Mouse (Mus musculus): Measurements from ENCODE around the gene Dpp9. TPM values are rescaled to one million over a fixed set of nuclear protein-coding genes. Genes with fewer than 3 reads are reported as not detected.

The Dpp9 gene
- polyA plus RNA-seq, 1 experiment from 2014 or later: 40.9 TPM

DNA sequence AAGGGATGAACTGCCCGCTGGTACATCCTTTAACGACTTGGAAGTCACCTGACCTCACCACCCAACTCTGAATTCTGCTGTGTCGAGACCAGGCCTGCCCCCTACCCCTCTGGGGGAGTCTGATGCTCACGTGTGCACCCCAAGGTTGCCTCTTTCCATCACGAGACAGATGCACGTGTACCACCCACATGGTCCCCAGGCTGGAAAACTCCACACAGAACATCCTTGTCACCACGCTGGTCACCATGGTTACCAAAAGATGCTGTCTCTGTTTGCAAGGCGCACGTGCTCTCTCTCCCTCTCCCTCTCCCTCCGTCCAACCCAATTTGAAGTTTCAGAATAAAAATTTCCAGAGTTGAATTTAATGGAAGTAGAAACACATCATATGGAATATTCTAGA lies 11.2 kb upstream of the Dpp9 start:
- Histone ChIP-seq H3K27ac (replicated peaks) (no peak overlapping the region), H3K36me3 (no peaks in the 10 kb centered on the region), H3K9me3 (replicated peaks) (no peaks in the 10 kb centered on the region), H3K4me1 (no peaks in the 10 kb centered on the region), H3K4me3 (replicated peaks) (no peak overlapping the region), H3K4me2 (replicated peaks) (no peak overlapping the region), H3K27me3 (no peaks in the 10 kb centered on the region), H3K9ac (no peak overlapping the region)
- WGBS: 59% methylated on average over 10 of the region's 10 CpGs
- no peak for ATAC-seq (ENCODE audit: insufficient number of reproducible peaks, low FRiP score, low TSS enrichment, low read depth)

DNA sequence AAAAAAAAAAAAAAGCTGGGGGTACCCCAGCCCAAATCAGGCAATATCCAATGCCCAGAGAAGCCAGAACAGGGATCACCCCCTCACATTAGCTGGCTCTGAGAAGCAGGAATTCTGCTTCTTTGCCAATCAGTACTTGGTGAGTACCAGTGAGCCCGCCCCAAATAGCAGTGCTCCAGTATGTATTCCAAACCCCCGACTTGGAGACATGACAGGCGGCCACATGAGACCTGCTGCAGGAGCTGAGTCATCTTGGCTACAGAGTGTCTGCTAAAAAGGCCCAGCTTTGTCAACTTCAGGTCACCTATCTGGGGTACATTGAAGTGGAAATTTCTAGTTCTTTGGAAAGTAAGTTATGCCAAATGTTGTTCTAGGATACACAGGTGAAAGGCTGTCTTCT lies 7.9 kb upstream of the Dpp9 start:
- WGBS: 68% methylated on average over 3 of the region's 3 CpGs
- no peak overlapping the region for H3K27ac ChIP-seq (replicated peaks)
- no peak for ATAC-seq (ENCODE audit: insufficient number of reproducible peaks, low FRiP score, low TSS enrichment, low read depth)

DNA sequence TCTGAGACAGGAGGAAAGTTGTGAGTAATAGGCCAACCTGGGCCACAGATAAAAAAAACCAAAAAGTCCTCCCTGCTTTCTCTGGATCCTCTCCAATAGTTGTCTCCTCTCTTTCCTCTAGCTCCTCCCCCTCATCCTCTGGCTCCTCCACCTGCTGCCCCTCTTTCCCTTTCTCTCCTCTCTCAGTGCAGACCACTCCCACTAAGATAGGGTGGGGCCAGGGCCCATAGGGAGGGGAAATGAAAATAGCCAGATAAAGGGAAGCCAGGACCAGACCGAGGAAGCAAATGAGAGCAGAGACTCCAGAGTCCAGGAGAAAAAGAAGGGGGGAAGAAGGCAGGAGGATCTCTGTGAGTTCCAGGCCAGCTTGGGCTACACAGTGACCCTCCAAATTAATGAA lies 6.2 kb upstream of the Dpp9 start:
- Histone ChIP-seq H3K36me3 (no peaks in the 10 kb centered on the region), H3K27me3 (no peaks in the 10 kb centered on the region), H3K27ac (replicated peaks) (no peak overlapping the region), H3K9me3 (replicated peaks) (no peaks in the 10 kb centered on the region), H3K4me1 (no peaks in the 10 kb centered on the region), H3K9ac (no peak overlapping the region), H3K4me3 (replicated peaks) (no peak overlapping the region), H3K4me2 (replicated peaks) (no peak overlapping the region)
- ATAC-seq (ENCODE audit: insufficient number of reproducible peaks, low FRiP score, low TSS enrichment, low read depth): no peak
- 60% methylated on average over 1 of the region's 1 CpGs for WGBS

More for the DNA sequence above, 7.9 kb upstream of the Dpp9 start:
- H3K27me3 ChIP-seq: no peaks in the 10 kb centered on the region
- no peaks in the 10 kb centered on the region for H3K36me3 ChIP-seq
- H3K9ac ChIP-seq: no peak overlapping the region
- no peaks in the 10 kb centered on the region for H3K4me1 ChIP-seq
- no peak overlapping the region for H3K4me2 ChIP-seq (replicated peaks)
- no peak overlapping the region for H3K4me3 ChIP-seq (replicated peaks)
- no peaks in the 10 kb centered on the region for H3K9me3 ChIP-seq (replicated peaks)

DNA sequence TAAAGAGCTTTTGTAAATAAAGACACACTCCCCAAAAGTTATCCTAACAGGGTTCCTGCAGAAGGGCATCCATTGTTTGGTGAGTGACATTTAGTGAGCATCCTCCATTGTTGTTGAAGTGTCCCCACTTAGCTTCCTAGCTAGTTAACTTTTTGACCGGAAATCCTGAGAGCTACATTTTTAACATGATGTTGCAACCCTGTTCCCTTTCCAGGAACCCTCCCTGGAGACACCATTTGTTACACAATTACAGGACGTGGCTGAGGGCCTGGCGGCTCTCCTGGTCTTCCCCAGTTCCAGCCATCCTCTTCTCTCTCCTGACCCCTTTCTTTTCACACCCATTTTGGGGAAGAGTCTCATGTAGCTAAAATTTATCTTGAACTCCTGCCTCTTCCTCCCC lies 1.1 kb upstream of the Dpp9 start:
- H3K9me3 ChIP-seq (replicated peaks): no peaks in the 10 kb centered on the region
- 0 out of 2 replicates have a peak, but pooled peaks cover 3% of the 10 kb centered on the region for H3K36me3 ChIP-seq
- H3K9ac ChIP-seq: no peak overlapping the region
- 51% methylated on average over 3 of the region's 3 CpGs for WGBS
- 0 out of 2 replicates have a peak overlapping the region, but pooled peaks have one; percentile 80 for H3K4me3 ChIP-seq (replicated peaks)
- ATAC-seq (ENCODE audit: insufficient number of reproducible peaks, low FRiP score, low TSS enrichment, low read depth): no peak
- peaks cover 24% of the 10 kb centered on the region for H3K4me1 ChIP-seq
- H3K27me3 ChIP-seq: no peaks in the 10 kb centered on the region
- H3K4me2 ChIP-seq (replicated peaks): 0 out of 2 replicates have a peak overlapping the region, but pooled peaks have one; percentile 82
- H3K27ac ChIP-seq (replicated peaks): no peak overlapping the region

DNA sequence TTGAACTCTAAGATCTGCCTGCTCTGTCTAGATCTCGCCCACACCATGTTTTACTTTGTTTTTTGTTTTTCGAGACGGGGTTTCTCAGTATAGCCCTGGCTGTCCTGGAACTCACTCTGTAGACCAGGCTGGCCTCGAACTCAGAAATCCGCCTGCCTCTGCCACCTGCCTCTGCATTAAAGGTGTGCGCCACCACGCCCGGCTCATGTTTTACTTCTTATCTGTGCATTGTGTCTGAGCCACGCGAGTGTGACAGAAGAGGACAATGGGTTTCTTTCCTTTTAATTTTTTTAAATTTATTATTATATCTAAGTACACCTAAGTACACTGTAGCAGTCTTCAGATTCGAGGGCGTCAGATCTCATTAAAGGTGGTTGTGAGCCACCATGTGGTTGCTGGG lies 546 bp upstream of the Dpp9 start:
- Histone ChIP-seq H3K27ac (replicated peaks) (peak overlapping the region; percentile 89), H3K27me3 (no peaks in the 10 kb centered on the region), H3K9ac (peak overlapping the region; percentile 69), H3K9me3 (replicated peaks) (no peaks in the 10 kb centered on the region), H3K4me2 (replicated peaks) (peak overlapping the region; percentile 82), H3K4me1 (peaks cover 24% of the 10 kb centered on the region), H3K4me3 (replicated peaks) (peak overlapping the region; percentile 80), H3K36me3 (0 out of 2 replicates have a peak, but pooled peaks cover 3% of the 10 kb centered on the region)
- 45% methylated on average over 12 of the region's 12 CpGs for WGBS
- ATAC-seq (ENCODE audit: insufficient number of reproducible peaks, low FRiP score, low TSS enrichment, low read depth): peak; percentile 6; the same call in 1 of the 2 replicates

DNA sequence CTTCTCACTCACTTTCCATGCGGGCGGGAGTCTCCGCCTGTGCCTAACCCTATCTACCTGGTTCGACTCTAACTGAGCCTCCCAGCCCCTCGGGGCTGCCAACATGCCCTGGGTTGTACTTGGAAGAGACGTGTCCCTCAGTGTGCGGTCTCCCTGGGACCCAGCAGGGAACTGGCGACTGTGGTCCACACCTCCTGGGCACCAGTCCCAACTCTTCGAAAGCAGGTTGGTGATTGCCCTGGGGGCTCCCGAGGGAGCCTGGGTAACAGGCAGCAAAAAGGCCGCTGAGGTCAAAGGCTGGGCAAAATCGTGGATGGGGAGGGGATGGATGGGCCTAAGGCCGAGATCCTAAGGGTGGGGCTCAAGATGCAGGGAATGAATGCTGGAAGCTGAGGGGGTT lies 1.0 kb downstream of the Dpp9 start:
- ATAC-seq (ENCODE audit: insufficient number of reproducible peaks, low FRiP score, low TSS enrichment, low read depth): no peak
- WGBS: 53% methylated on average over 13 of the region's 13 CpGs
- H3K27ac ChIP-seq (replicated peaks): no peak overlapping the region
- H3K4me1 ChIP-seq: peaks cover 24% of the 10 kb centered on the region
- H3K9me3 ChIP-seq (replicated peaks): no peaks in the 10 kb centered on the region
- H3K9ac ChIP-seq: peak overlapping the region; percentile 69
- peak overlapping the region; percentile 82 for H3K4me2 ChIP-seq (replicated peaks)
- H3K4me3 ChIP-seq (replicated peaks): peak overlapping the region; percentile 80
- H3K27me3 ChIP-seq: no peaks in the 10 kb centered on the region
- 0 out of 2 replicates have a peak, but pooled peaks cover 3% of the 10 kb centered on the region for H3K36me3 ChIP-seq

DNA sequence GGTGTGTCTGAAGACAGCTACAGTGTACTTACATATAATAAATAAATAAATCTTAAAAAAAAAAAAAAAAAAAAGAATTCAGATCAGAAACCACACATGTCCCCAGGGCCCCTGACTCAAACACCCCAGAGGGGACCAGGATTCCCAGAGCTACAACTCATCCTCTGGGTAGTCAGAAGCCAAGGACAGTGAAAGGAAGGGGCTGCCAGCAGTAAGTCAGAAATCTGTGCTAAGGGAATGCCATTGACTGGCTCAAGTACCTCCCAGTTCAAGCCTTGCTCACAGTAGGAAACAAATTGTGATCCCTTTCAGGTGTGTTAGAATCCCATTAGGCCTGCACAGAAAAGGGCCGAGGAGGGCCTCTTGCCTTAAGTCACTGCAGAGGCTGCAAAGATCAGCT lies 4.5 kb downstream of the Dpp9 start:
- no peaks in the 10 kb centered on the region for H3K27me3 ChIP-seq
- peaks cover 27% of the 10 kb centered on the region for H3K36me3 ChIP-seq
- no peak overlapping the region for H3K4me2 ChIP-seq (replicated peaks)
- no peak overlapping the region for H3K4me3 ChIP-seq (replicated peaks)
- 76% methylated on average over 1 of the region's 1 CpGs for WGBS
- H3K4me1 ChIP-seq: peaks cover 24% of the 10 kb centered on the region
- H3K9ac ChIP-seq: no peak overlapping the region
- ATAC-seq (ENCODE audit: insufficient number of reproducible peaks, low FRiP score, low TSS enrichment, low read depth): no peak
- H3K9me3 ChIP-seq (replicated peaks): no peaks in the 10 kb centered on the region
- H3K27ac ChIP-seq (replicated peaks): no peak overlapping the region

DNA sequence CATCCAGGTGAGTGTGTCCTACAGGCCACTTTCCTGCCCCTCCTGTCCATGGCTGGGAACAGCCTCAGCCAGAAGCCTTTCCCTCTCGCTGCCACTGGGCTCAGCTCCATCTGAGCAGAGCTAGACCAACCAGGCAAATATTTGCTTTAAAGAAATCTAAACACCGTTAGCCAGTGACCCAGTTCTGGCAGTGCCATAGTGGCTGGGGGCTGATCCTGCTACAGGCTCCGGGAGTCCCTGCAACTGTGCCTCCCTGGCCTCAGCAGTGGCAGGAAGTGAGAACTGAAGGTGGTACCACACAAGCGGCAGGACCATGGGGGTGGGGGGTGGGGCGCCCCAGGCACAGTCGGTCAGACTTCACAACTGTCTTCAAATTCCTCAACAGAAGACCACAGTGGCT lies 6.0 kb downstream of the Dpp9 start:
- no peak for ATAC-seq (ENCODE audit: insufficient number of reproducible peaks, low FRiP score, low TSS enrichment, low read depth)
- Histone ChIP-seq H3K9ac (no peak overlapping the region), H3K36me3 (peaks cover 43% of the 10 kb centered on the region)

DNA sequence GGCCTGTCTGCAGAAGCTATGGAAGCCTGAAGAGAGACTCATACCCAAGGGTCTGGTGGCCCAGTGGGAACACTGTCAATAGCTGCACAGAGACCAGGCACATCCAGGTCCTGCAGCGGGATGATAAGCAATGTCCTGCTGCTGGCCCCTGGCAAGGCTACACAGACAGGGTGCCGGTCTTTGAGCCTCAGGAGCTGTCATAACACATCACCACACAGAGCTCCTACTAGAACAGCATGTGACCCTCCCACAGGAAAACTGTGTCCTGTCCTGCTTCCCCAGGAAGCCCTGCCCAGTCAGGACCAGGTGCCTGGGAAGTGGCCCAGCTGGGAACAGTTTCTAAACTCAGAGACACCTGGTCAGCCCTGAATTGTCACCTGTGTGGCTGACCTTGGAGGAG lies 7.6 kb downstream of the Dpp9 start:
- H3K36me3 ChIP-seq: peaks cover 58% of the 10 kb centered on the region
- H3K4me1 ChIP-seq: peaks cover 3% of the 10 kb centered on the region; the same call in 1 of the 2 replicates
- H3K4me2 ChIP-seq (replicated peaks): no peak overlapping the region
- ATAC-seq (ENCODE audit: insufficient number of reproducible peaks, low FRiP score, low TSS enrichment, low read depth): no peak
- H3K27me3 ChIP-seq: no peaks in the 10 kb centered on the region
- no peak overlapping the region for H3K27ac ChIP-seq (replicated peaks)
- H3K9ac ChIP-seq: no peak overlapping the region
- 78% methylated on average over 2 of the region's 2 CpGs for WGBS
- H3K9me3 ChIP-seq (replicated peaks): no peaks in the 10 kb centered on the region
- H3K4me3 ChIP-seq (replicated peaks): no peak overlapping the region

More for the DNA sequence above, 6.0 kb downstream of the Dpp9 start:
- no peak overlapping the region for H3K27ac ChIP-seq (replicated peaks)
- no peak overlapping the region for H3K4me3 ChIP-seq (replicated peaks)
- WGBS: 62% methylated on average over 6 of the region's 6 CpGs
- peaks cover 17% of the 10 kb centered on the region for H3K4me1 ChIP-seq
- no peaks in the 10 kb centered on the region for H3K9me3 ChIP-seq (replicated peaks)
- H3K27me3 ChIP-seq: no peaks in the 10 kb centered on the region
- no peak overlapping the region for H3K4me2 ChIP-seq (replicated peaks)

DNA sequence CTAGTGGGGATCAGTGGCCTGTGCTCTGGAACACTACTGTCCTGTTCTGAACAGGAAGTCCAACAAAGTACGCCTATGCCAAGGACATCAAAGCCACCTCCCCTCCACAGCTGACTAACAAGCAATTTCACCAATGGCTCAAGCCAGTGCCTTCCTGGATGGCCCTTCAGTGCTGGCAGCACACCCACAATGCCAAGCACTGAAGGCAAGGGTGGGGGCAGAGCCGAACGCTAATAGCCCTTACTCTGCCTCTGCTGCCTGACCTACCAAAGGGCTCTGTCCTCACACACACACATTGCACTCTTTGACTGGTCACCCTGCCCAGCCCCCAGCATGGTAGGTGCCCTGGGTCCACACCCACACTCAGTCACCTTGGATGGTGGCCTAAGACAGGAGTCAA lies 9.9 kb downstream of the Dpp9 start:
- no peaks in the 10 kb centered on the region for H3K9me3 ChIP-seq (replicated peaks)
- peaks cover 79% of the 10 kb centered on the region for H3K36me3 ChIP-seq
- ATAC-seq (ENCODE audit: insufficient number of reproducible peaks, low FRiP score, low TSS enrichment, low read depth): no peak
- no peak overlapping the region for H3K9ac ChIP-seq
- WGBS: 91% methylated on average over 3 of the region's 3 CpGs
- no peak overlapping the region for H3K4me3 ChIP-seq (replicated peaks)
- H3K4me1 ChIP-seq: no peaks in the 10 kb centered on the region
- H3K27ac ChIP-seq (replicated peaks): no peak overlapping the region
- no peaks in the 10 kb centered on the region for H3K27me3 ChIP-seq
- H3K4me2 ChIP-seq (replicated peaks): no peak overlapping the region

DNA sequence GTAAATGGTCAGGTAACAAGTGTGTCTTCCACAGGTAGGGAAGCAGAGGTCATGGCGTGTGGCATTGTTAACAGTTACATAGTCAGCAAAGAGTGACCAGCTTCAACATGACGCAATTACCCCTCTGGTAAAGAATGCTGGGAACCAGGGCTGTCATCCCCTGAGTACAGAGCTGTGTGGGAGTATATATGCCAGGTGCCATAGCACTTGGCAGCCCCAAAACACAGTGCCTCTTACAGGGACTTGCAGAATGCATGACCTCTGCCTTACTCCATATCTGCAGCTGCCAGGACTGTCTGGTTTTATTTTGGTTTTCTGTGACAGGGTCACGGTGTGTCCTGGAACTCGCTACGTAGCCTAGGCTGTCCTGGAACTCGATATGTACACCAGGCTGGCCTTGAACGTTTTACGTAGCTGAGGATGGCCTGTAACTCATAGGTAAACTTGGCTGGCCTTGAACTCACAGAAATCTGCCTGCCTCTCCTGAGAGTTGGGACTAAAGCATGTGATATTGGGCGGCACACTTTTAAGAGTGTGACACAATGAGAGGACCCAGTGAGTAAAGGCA lies 10.7 kb downstream of the Dpp9 start:
- Histone ChIP-seq H3K27me3 (no peaks in the 10 kb centered on the region), H3K9me3 (replicated peaks) (no peaks in the 10 kb centered on the region), H3K4me2 (replicated peaks) (no peak overlapping the region), H3K9ac (no peak overlapping the region), H3K36me3 (peaks cover 86% of the 10 kb centered on the region), H3K4me3 (replicated peaks) (no peak overlapping the region), H3K27ac (replicated peaks) (no peak overlapping the region), H3K4me1 (no peaks in the 10 kb centered on the region)
- no peak for ATAC-seq (ENCODE audit: insufficient number of reproducible peaks, low FRiP score, low TSS enrichment, low read depth)
- WGBS: 85% methylated on average over 9 of the region's 9 CpGs

DNA sequence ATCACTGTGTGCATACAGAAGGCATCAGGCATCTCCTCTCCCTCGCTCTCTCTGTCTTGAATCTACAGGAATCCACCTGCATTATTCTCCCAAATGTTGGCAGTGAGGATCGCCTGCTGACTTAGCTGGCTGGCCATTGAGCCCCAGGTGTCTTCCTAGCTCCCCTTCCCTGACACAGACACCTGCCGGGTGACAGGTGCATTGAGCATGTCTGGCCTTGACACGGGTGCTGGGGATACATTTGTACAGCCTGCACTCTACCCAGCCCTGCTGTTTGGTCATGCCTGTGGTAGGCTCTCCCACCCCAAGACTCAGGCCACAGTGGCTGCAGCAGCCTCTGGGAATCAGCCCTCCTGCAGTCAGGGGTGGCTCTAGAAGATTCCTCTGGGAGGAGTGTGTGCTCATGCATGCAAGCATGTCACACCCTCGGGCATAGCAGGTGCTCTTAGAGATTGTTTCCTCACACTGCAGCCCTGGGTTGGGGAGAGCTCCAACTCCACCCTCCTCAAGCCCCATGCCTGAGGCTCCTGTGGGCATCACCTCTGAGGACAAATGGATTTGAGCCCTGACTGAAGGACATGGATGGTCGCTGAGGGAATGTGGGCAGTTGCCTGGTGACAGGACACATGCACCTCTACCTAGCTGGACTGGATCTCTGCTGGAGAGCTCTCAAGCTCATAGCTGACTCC lies 11.6 kb downstream of the Dpp9 start:
- Histone ChIP-seq H3K4me2 (replicated peaks) (no peak overlapping the region), H3K4me1 (no peaks in the 10 kb centered on the region), H3K4me3 (replicated peaks) (no peak overlapping the region), H3K36me3 (peaks cover 95% of the 10 kb centered on the region), H3K9me3 (replicated peaks) (no peaks in the 10 kb centered on the region), H3K9ac (no peak overlapping the region), H3K27me3 (no peaks in the 10 kb centered on the region), H3K27ac (replicated peaks) (no peak overlapping the region)
- ATAC-seq (ENCODE audit: insufficient number of reproducible peaks, low FRiP score, low TSS enrichment, low read depth): no peak
- WGBS: 80% methylated on average over 6 of the region's 6 CpGs
